Mouse (Mus musculus): ENCODE measurements around the gene Pkmyt1. TPM values are rescaled to one million over a fixed set of nuclear protein-coding genes. Genes with fewer than 3 reads are reported as not detected.

Pkmyt1 gene
- polyA plus RNA-seq, 1 experiment from 2014 or later = 47.8 TPM

- Histone ChIP-seq H3K27me3 (ENCODE audit: control insufficient read depth, insufficient read depth, low read length) (no peaks in the 10 kb centered on the region), H3K4me1 (ENCODE audit: control insufficient read depth, insufficient read depth, low read length) (peaks cover 5% of the 10 kb centered on the region), H3K9ac (ENCODE audit: low read length) (no peak overlapping the region), H3K4me3 (ENCODE audit: low read depth, low read length) (no peak overlapping the region), H3K27ac (replicated peaks; ENCODE audit: low read depth, low read length) (no peak overlapping the region), H3K4me2 (ENCODE audit: low read depth, severe bottlenecking) (no peak overlapping the region), H3K36me3 (ENCODE audit: control insufficient read depth, insufficient read depth, low read length) (no peaks in the 10 kb centered on the region; the same call in none of the 2 replicates), H3K9me3 (ENCODE audit: control insufficient read depth, low read length) (no peaks in the 10 kb centered on the region)
- ATAC-seq (ENCODE audit: insufficient number of reproducible peaks, low FRiP score, low TSS enrichment, low read depth) (0 out of 2 replicates have a peak, but pooled peaks have one; percentile 36), DNase-seq (ENCODE audit: low spot score) (peak; percentile 88)
- 4% methylated on average over 12 of the region's 12 CpGs for WGBS
Observed at GRCm38 (mm10) chr17:23774090-23774489, 48.0 kb downstream of the Pkmyt1 start.

- H3K9me3 ChIP-seq (ENCODE audit: control insufficient read depth, low read length) = no peaks in the 10 kb centered on the region
- no peak for ATAC-seq (ENCODE audit: insufficient number of reproducible peaks, low FRiP score, low TSS enrichment, low read depth)
- H3K4me1 ChIP-seq (ENCODE audit: control insufficient read depth, insufficient read depth, low read length) = no peaks in the 10 kb centered on the region
- no peaks in the 10 kb centered on the region for H3K27me3 ChIP-seq (ENCODE audit: control insufficient read depth, insufficient read depth, low read length)
- no peak overlapping the region for H3K9ac ChIP-seq (ENCODE audit: low read length)
- H3K36me3 ChIP-seq (ENCODE audit: control insufficient read depth, insufficient read depth, low read length) = no peaks in the 10 kb centered on the region; the same call in 1 of the 2 replicates
- 81% methylated on average over 10 of the region's 10 CpGs for WGBS
- no peak overlapping the region for H3K27ac ChIP-seq (replicated peaks; ENCODE audit: low read depth, low read length)
- DNase-seq (ENCODE audit: low spot score) = no peak
- H3K4me3 ChIP-seq (ENCODE audit: low read depth, low read length) = no peak overlapping the region
- no peak overlapping the region for H3K4me2 ChIP-seq (ENCODE audit: low read depth, severe bottlenecking)
Observed at GRCm38 (mm10) chr17:23776216-23776615, 50.1 kb downstream of the Pkmyt1 start.

DNA sequence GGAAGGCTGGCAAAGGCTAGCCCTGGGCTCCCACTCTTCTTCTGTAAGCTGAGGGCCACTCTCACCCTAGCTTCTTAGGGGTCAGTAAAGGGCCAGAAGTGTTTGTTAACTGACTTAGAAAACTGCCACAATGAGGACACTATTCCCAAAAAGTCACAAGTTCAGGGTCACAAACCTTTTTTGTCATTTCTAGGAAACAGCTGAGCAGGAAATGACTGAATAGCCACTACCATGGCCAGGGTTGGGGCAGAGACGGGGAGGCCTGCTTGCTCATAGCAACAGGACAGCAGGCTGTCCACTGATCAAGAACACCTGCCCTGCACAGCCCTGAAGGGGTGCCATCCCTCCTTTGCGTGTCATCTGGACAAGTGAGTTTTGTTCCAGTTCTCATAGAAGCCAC is 51.0 kb downstream of the Pkmyt1 start:
- H3K4me3 ChIP-seq (ENCODE audit: low read depth, low read length) = no peak overlapping the region
- H3K36me3 ChIP-seq (ENCODE audit: control insufficient read depth, insufficient read depth, low read length) = no peaks in the 10 kb centered on the region; the same call in 1 of the 2 replicates
- DNase-seq (ENCODE audit: low spot score) (no peak), ATAC-seq (ENCODE audit: insufficient number of reproducible peaks, low FRiP score, low TSS enrichment, low read depth) (no peak)
- 91% methylated on average over 2 of the region's 2 CpGs for WGBS
- H3K4me2 ChIP-seq (ENCODE audit: low read depth, severe bottlenecking) = no peak overlapping the region
- H3K4me1 ChIP-seq (ENCODE audit: control insufficient read depth, insufficient read depth, low read length) = no peaks in the 10 kb centered on the region
- no peak overlapping the region for H3K27ac ChIP-seq (replicated peaks; ENCODE audit: low read depth, low read length)
- H3K27me3 ChIP-seq (ENCODE audit: control insufficient read depth, insufficient read depth, low read length) = no peaks in the 10 kb centered on the region
- no peaks in the 10 kb centered on the region for H3K9me3 ChIP-seq (ENCODE audit: control insufficient read depth, low read length)
- no peak overlapping the region for H3K9ac ChIP-seq (ENCODE audit: low read length)

DNA sequence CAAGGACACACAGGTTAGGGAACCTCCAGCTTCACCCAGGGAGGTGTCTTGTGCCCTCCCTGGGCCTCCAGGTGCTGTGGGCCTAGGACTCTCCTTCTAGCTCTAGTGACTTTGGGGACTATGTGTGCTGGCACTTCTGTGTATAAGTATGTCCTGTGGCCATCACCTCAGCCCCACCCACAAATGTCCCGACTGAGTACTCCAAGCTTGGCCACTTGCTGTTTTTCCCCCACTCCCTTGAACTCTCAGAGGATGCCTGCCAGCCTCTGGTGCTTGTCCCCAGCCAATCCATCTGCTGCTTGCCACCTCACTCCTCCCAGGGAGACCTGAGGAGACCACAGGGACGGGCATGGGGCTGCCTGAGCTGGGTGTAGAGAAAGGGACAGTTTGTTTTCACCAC is 52.3 kb downstream of the Pkmyt1 start:
- Histone ChIP-seq H3K4me3 (ENCODE audit: low read depth, low read length) (no peak overlapping the region), H3K36me3 (ENCODE audit: control insufficient read depth, insufficient read depth, low read length) (no peaks in the 10 kb centered on the region; the same call in 1 of the 2 replicates)
- no peak for ATAC-seq (ENCODE audit: insufficient number of reproducible peaks, low FRiP score, low TSS enrichment, low read depth)

DNA sequence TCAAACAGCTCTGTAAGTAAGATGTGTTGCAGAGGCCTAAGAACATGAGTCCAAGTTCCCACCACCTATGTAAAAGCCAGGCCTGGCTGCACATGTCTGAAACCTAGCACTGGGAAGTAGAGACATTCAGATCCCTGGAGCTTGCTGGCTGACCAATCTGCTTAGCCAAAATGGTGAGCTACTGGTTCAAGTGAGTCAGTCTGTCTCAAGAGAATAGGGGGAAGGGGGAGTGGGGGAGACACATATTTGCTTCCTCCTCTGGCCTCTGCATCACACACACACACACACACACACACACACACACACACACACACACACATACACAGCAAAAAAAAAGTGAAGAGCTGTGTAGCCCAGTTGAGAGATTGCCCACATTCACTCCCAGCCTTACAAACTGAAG is 57.2 kb downstream of the Pkmyt1 start:
- DNase-seq (ENCODE audit: low spot score) = no peak
- Histone ChIP-seq H3K36me3 (ENCODE audit: control insufficient read depth, insufficient read depth, low read length) (no peaks in the 10 kb centered on the region), H3K27ac (replicated peaks; ENCODE audit: low read depth, low read length) (no peak overlapping the region), H3K4me3 (ENCODE audit: low read depth, low read length) (no peak overlapping the region), H3K4me2 (ENCODE audit: low read depth, severe bottlenecking) (no peak overlapping the region), H3K9me3 (ENCODE audit: control insufficient read depth, low read length) (no peaks in the 10 kb centered on the region), H3K9ac (ENCODE audit: low read length) (no peak overlapping the region), H3K4me1 (ENCODE audit: control insufficient read depth, insufficient read depth, low read length) (no peaks in the 10 kb centered on the region), H3K27me3 (ENCODE audit: control insufficient read depth, insufficient read depth, low read length) (no peaks in the 10 kb centered on the region)
- ATAC-seq (ENCODE audit: insufficient number of reproducible peaks, low FRiP score, low TSS enrichment, low read depth) = no peak

More for the DNA sequence above, 52.3 kb downstream of the Pkmyt1 start:
- 51% methylated on average over 2 of the region's 2 CpGs for WGBS
- no peak for DNase-seq (ENCODE audit: low spot score)
- Histone ChIP-seq H3K9ac (ENCODE audit: low read length) (no peak overlapping the region), H3K9me3 (ENCODE audit: control insufficient read depth, low read length) (no peaks in the 10 kb centered on the region), H3K27ac (replicated peaks; ENCODE audit: low read depth, low read length) (no peak overlapping the region), H3K4me2 (ENCODE audit: low read depth, severe bottlenecking) (no peak overlapping the region), H3K4me1 (ENCODE audit: control insufficient read depth, insufficient read depth, low read length) (no peaks in the 10 kb centered on the region), H3K27me3 (ENCODE audit: control insufficient read depth, insufficient read depth, low read length) (no peaks in the 10 kb centered on the region)

- 4% methylated on average over 35 of the region's 43 CpGs for WGBS
- H3K27ac ChIP-seq (replicated peaks; ENCODE audit: low read depth, low read length) = 0 out of 2 replicates have a peak within 1 kb of the TSS, but pooled peaks have one; percentile 56
- 0 out of 2 replicates have a peak, but pooled peaks cover 2% of the 10 kb centered on the region for H3K4me1 ChIP-seq (ENCODE audit: control insufficient read depth, insufficient read depth, low read length)
- H3K4me2 ChIP-seq (ENCODE audit: low read depth, severe bottlenecking) = peak within 1 kb of the TSS; percentile 76
- DNase-seq (ENCODE audit: low spot score) = peak; percentile 90
- H3K4me3 ChIP-seq (ENCODE audit: low read depth, low read length) = peak within 1 kb of the TSS; percentile 60
- no peaks in the 10 kb centered on the region for H3K36me3 ChIP-seq (ENCODE audit: control insufficient read depth, insufficient read depth, low read length)
- H3K27me3 ChIP-seq (ENCODE audit: control insufficient read depth, insufficient read depth, low read length) = no peaks in the 10 kb centered on the region
- no peaks in the 10 kb centered on the region for H3K9me3 ChIP-seq (ENCODE audit: control insufficient read depth, low read length)
- ATAC-seq (ENCODE audit: insufficient number of reproducible peaks, low FRiP score, low TSS enrichment, low read depth) = peak; percentile 78
- peak within 1 kb of the TSS; percentile 80 for H3K9ac ChIP-seq (ENCODE audit: low read length)
Observed at GRCm38 (mm10) chr17:23785561-23786471, 59.7 kb downstream of the Pkmyt1 start, which contains the start of gene Flywch2. Flywch2 (minus strand) TSS chr17:23786081.

Other genes with a start within 250 kb of the Pkmyt1 start
- gene Vmn2r117, start 246.6 kb upstream of the Pkmyt1 start, polyA plus RNA-seq (2014; fragmentation: Nextera tagmentation; extraction: Ambion mirVana) = not detected in 2 replicates
- 24.4 and 25.6 TPM in 2 replicates for gene Zfp213, start 162.1 kb upstream of the Pkmyt1 start, polyA plus RNA-seq (2014; fragmentation: Nextera tagmentation; extraction: Ambion mirVana)
- gene Zfp13, start 126.8 kb upstream of the Pkmyt1 start, polyA plus RNA-seq (2014; fragmentation: Nextera tagmentation; extraction: Ambion mirVana) = 20.5 and 22.7 TPM in 2 replicates
- 0.24 and 0.80 TPM in 2 replicates for gene Zscan10, start 125.5 kb upstream of the Pkmyt1 start, polyA plus RNA-seq (2014; fragmentation: Nextera tagmentation; extraction: Ambion mirVana)
- 0.45 and 0.63 TPM in 2 replicates for gene Mmp25, start 81.1 kb upstream of the Pkmyt1 start, polyA plus RNA-seq (2014; fragmentation: Nextera tagmentation; extraction: Ambion mirVana)
- 0.91 and 1.3 TPM in 2 replicates for gene Bicdl2, start 65.8 kb upstream of the Pkmyt1 start, polyA plus RNA-seq (2014; fragmentation: Nextera tagmentation; extraction: Ambion mirVana)
- 45.5 and 53.0 TPM in 2 replicates for gene Hcfc1r1, start 52.7 kb upstream of the Pkmyt1 start, polyA plus RNA-seq (2014; fragmentation: Nextera tagmentation; extraction: Ambion mirVana)
- gene Thoc6, start 52.5 kb upstream of the Pkmyt1 start, polyA plus RNA-seq (2014; fragmentation: Nextera tagmentation; extraction: Ambion mirVana) = 54.8 and 58.1 TPM in 2 replicates
- gene Tnfrsf12a, start 48.9 kb upstream of the Pkmyt1 start, polyA plus RNA-seq (2014; fragmentation: Nextera tagmentation; extraction: Ambion mirVana) = 4.3 and 5.0 TPM in 2 replicates
- 21.3 and 23.3 TPM in 2 replicates for gene Cldn6, start 47.1 kb upstream of the Pkmyt1 start, polyA plus RNA-seq (2014; fragmentation: Nextera tagmentation; extraction: Ambion mirVana)
- gene Cldn9, start 42.3 kb upstream of the Pkmyt1 start, polyA plus RNA-seq (2014; fragmentation: Nextera tagmentation; extraction: Ambion mirVana) = 7.4 and 7.6 TPM in 2 replicates
- 0.09 and 0.13 TPM in 2 replicates for gene 1520401A03Rik, start 3.6 kb upstream of the Pkmyt1 start, polyA plus RNA-seq (2014; fragmentation: Nextera tagmentation; extraction: Ambion mirVana)
- gene Paqr4, start 14.5 kb downstream of the Pkmyt1 start, polyA plus RNA-seq (2014; fragmentation: Nextera tagmentation; extraction: Ambion mirVana) = 7.4 and 7.7 TPM in 2 replicates
- gene Kremen2, start 19.5 kb downstream of the Pkmyt1 start, polyA plus RNA-seq (2014; fragmentation: Nextera tagmentation; extraction: Ambion mirVana) = 14.8 and 16.2 TPM in 2 replicates
- gene Flywch1, start 45.3 kb downstream of the Pkmyt1 start, polyA plus RNA-seq (2014; fragmentation: Nextera tagmentation; extraction: Ambion mirVana) = 125 and 129 TPM in 2 replicates
- 51.4 and 55.7 TPM in 2 replicates for gene Flywch2, start 59.7 kb downstream of the Pkmyt1 start, polyA plus RNA-seq (2014; fragmentation: Nextera tagmentation; extraction: Ambion mirVana)
- gene Srrm2, start 64.2 kb downstream of the Pkmyt1 start, polyA plus RNA-seq (2014; fragmentation: Nextera tagmentation; extraction: Ambion mirVana) = 508 and 532 TPM in 2 replicates
- gene Elob, start 102.8 kb downstream of the Pkmyt1 start, polyA plus RNA-seq (2014; fragmentation: Nextera tagmentation; extraction: Ambion mirVana) = 1,135 and 1,167 TPM in 2 replicates
- not detected in 2 replicates for gene Prss33, start 109.7 kb downstream of the Pkmyt1 start, polyA plus RNA-seq (2014; fragmentation: Nextera tagmentation; extraction: Ambion mirVana)
- not detected in 2 replicates for gene Prss32, start 117.5 kb downstream of the Pkmyt1 start, polyA plus RNA-seq (2014; fragmentation: Nextera tagmentation; extraction: Ambion mirVana)
- gene Prss41, start 117.8 kb downstream of the Pkmyt1 start, polyA plus RNA-seq (2014; fragmentation: Nextera tagmentation; extraction: Ambion mirVana) = 2.5 and 2.6 TPM in 2 replicates
- not detected in 2 replicates for gene Prss21, start 141.7 kb downstream of the Pkmyt1 start, polyA plus RNA-seq (2014; fragmentation: Nextera tagmentation; extraction: Ambion mirVana)
- gene Dcpp1, start 154.5 kb downstream of the Pkmyt1 start, polyA plus RNA-seq (2014; fragmentation: Nextera tagmentation; extraction: Ambion mirVana) = not detected in 2 replicates
- gene Dcpp2, start 154.5 kb downstream of the Pkmyt1 start, polyA plus RNA-seq (2014; fragmentation: Nextera tagmentation; extraction: Ambion mirVana) = not detected in 2 replicates
- gene Dcpp3, start 191.1 kb downstream of the Pkmyt1 start, polyA plus RNA-seq (2014; fragmentation: Nextera tagmentation; extraction: Ambion mirVana) = not detected in 2 replicates
- not detected in 2 replicates for gene Sbp, start 215.3 kb downstream of the Pkmyt1 start, polyA plus RNA-seq (2014; fragmentation: Nextera tagmentation; extraction: Ambion mirVana)
- gene Sbpl, start 228.9 kb downstream of the Pkmyt1 start, polyA plus RNA-seq (2014; fragmentation: Nextera tagmentation; extraction: Ambion mirVana) = not detected in 2 replicates

All from limb, embryonic 11.5 days (tissue).